Mouse (Mus musculus): ENCODE data around the gene Trim63. TPM values are rescaled to one million over a fixed set of nuclear protein-coding genes. Genes with fewer than 3 reads are reported as not detected.

The Trim63 gene
- polyA plus RNA-seq, 1 experiment from 2014 or later = 0.40 TPM

- H3K4me1 ChIP-seq = peaks cover 5% of the 10 kb centered on the region; the same call in 1 of the 2 replicates
- H3K4me2 ChIP-seq = no peak overlapping the region
- no peak for ATAC-seq (replicated peaks)
- H3K27ac ChIP-seq = no peak overlapping the region
- no peaks in the 10 kb centered on the region for H3K9me3 ChIP-seq
- H3K36me3 ChIP-seq (replicated peaks) = no peaks in the 10 kb centered on the region
- 29% methylated on average over 9 of the region's 9 CpGs for WGBS
- H3K4me3 ChIP-seq = no peak overlapping the region
- H3K9ac ChIP-seq = no peak overlapping the region
- peaks cover 3% of the 10 kb centered on the region for H3K27me3 ChIP-seq (replicated peaks)
These were observed 47.7 kb downstream of the Trim63 start for GRCm38 (mm10) chr4:134362586-134362985.

GRCm38 (mm10) chr4:134365280-134365679 is 50.4 kb downstream of the Trim63 start:
- Histone ChIP-seq H3K36me3 (replicated peaks) (no peaks in the 10 kb centered on the region), H3K4me2 (no peak overlapping the region), H3K27me3 (replicated peaks) (peaks cover 23% of the 10 kb centered on the region), H3K4me3 (no peak overlapping the region), H3K4me1 (no peaks in the 10 kb centered on the region), H3K9ac (no peak overlapping the region), H3K9me3 (no peaks in the 10 kb centered on the region), H3K27ac (no peak overlapping the region)
- ATAC-seq (replicated peaks) = no peak
- 51% methylated on average over 5 of the region's 5 CpGs for WGBS

DNA sequence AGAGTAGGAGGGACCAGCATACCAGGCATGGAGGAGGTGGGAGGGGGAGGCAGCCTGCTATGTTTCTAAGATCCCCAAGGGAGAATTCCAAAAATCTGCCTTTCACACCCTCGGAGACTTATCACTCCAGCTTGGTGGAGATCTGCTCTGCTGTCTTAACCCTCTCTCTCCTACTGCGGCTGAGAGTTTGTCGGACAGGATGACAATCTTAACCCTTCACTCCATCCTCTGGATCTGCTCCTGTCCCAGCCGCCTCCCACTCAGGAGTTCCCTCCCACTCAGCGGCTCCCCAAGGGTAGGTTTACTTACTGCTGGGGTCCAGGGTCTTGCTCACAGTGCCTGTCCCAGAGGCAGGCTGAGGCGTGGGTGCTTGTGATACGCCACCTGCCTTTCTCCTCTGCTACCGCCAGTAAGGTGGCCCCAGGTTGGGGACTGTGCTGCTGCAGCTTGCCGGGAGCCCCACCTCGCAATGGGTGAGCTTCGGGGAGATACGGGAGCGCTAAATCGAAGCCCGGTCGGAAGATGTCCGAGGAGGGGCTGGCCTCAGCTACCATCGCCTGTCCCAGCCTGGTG is 55.8 kb downstream of the Trim63 start:
- peak overlapping the region; percentile 63 for H3K4me3 ChIP-seq
- H3K36me3 ChIP-seq (replicated peaks) = no peaks in the 10 kb centered on the region
- H3K9ac ChIP-seq = peak overlapping the region; percentile 10; the same call in 1 of the 2 replicates
- no peak for ATAC-seq (replicated peaks)
- H3K27ac ChIP-seq = no peak overlapping the region
- WGBS = 2% methylated on average over 18 of the region's 18 CpGs
- peak overlapping the region; percentile 100 for H3K4me2 ChIP-seq
- H3K9me3 ChIP-seq = no peaks in the 10 kb centered on the region
- peaks cover 43% of the 10 kb centered on the region for H3K27me3 ChIP-seq (replicated peaks)
- H3K4me1 ChIP-seq = peaks cover 19% of the 10 kb centered on the region

DNA sequence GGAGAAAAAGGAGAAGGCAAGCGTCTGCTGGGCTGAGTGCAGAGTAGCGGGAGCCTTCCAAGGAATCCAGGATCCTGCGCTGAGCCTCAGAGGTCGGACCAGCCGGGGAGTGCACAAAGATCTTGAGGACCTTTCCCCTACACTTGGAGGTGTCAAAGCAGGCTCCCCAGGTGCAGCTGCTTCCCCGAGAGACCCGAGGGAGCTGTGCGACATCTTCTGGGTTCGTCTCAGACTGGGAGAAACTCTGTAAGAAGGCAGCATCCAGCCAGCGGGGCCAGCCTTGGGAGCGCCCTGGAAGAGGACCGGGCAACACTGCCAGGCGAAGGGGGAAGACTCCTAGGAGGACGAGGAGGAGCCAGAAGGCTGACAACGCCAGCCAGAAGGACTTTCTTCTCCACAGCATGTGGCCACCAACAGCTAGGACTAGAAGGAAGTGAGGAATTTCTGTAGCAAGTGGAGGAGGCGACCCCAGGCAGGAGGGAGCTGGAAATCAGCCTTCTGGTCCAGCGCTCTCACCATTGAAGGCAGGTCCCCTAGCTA is 56.5 kb downstream of the Trim63 start:
- Histone ChIP-seq H3K4me2 (peak overlapping the region; percentile 100), H3K9ac (peak overlapping the region; percentile 55; the same call in 1 of the 2 replicates), H3K36me3 (replicated peaks) (no peaks in the 10 kb centered on the region), H3K27me3 (replicated peaks) (peaks cover 43% of the 10 kb centered on the region), H3K27ac (no peak overlapping the region), H3K4me3 (peak overlapping the region; percentile 63), H3K4me1 (peaks cover 19% of the 10 kb centered on the region), H3K9me3 (no peaks in the 10 kb centered on the region)
- ATAC-seq (replicated peaks) = no peak
- WGBS = under 1% methylated on average over 17 of the region's 17 CpGs

- H3K9me3 ChIP-seq = no peaks in the 10 kb centered on the region
- WGBS = 0% methylated on average over 16 of the region's 16 CpGs
- H3K27ac ChIP-seq = no peak overlapping the region
- peak overlapping the region; percentile 55 for H3K9ac ChIP-seq
- H3K27me3 ChIP-seq (replicated peaks) = peaks cover 43% of the 10 kb centered on the region
- no peaks in the 10 kb centered on the region for H3K36me3 ChIP-seq (replicated peaks)
- peak overlapping the region; percentile 100 for H3K4me2 ChIP-seq
- peaks cover 19% of the 10 kb centered on the region for H3K4me1 ChIP-seq
- peak overlapping the region; percentile 63 for H3K4me3 ChIP-seq
- peak; percentile 93 for ATAC-seq (replicated peaks)
These were observed 57.4 kb downstream of the Trim63 start for GRCm38 (mm10) chr4:134372294-134372747.

DNA sequence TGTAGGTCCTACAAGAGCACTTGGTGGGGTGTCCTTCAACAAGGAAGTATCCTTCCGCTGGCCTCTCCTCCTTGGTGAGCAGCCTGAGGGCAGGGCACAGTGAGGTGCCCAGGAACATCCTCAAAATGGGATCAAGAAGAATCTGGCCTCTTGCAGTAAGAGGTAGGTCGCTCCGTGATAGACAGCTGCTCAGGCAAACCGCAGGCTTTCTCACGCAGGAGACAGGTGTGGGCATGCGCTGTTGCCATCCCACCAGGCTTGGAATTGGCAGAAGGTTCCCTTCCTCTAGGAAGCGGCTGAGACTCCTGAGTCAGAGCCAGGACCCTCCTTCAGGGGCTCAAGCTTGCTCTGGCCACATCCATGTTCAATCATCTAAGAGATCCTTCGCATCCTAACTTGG is 58.4 kb downstream of the Trim63 start:
- Histone ChIP-seq H3K4me1 (peaks cover 19% of the 10 kb centered on the region), H3K27me3 (replicated peaks) (peaks cover 37% of the 10 kb centered on the region), H3K36me3 (replicated peaks) (no peaks in the 10 kb centered on the region), H3K9me3 (no peaks in the 10 kb centered on the region), H3K9ac (no peak overlapping the region), H3K4me3 (no peak overlapping the region), H3K4me2 (no peak overlapping the region), H3K27ac (no peak overlapping the region)
- ATAC-seq (replicated peaks) = no peak
- 79% methylated on average over 8 of the region's 8 CpGs for WGBS

DNA sequence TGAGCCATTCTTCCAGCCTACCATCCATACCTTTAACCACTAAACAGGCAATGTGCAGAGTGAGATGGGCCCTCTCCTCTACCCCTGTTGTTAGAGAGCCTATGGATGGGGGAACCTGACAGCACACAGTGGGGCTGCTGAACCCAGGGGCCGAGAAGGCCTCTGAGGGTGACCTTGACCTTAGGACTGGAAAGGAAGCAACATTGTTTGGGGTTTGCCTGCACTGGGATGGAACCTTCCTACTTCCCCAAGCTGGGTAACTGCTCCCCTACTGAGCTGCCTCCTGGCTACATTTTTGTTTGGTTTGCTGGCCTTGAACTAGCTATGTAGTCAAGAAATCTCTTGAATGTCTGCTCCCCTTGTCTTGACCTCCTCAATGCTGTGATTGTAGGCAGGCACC is 59.4 kb downstream of the Trim63 start:
- ATAC-seq (replicated peaks) = no peak
- WGBS = 50% methylated on average over 1 of the region's 1 CpGs
- H3K9ac ChIP-seq = no peak overlapping the region

GRCm38 (mm10) chr4:134378089-134378615 is 63.2 kb downstream of the Trim63 start:
- ATAC-seq (replicated peaks) = no peak
- no peak overlapping the region for H3K9ac ChIP-seq
- WGBS = 42% methylated on average over 10 of the region's 10 CpGs
- no peaks in the 10 kb centered on the region for H3K4me1 ChIP-seq
- no peaks in the 10 kb centered on the region for H3K27me3 ChIP-seq (replicated peaks)
- no peak overlapping the region for H3K27ac ChIP-seq
- H3K9me3 ChIP-seq = no peaks in the 10 kb centered on the region
- no peaks in the 10 kb centered on the region for H3K36me3 ChIP-seq (replicated peaks)
- H3K4me2 ChIP-seq = no peak overlapping the region
- no peak overlapping the region for H3K4me3 ChIP-seq

More for the DNA sequence above, 59.4 kb downstream of the Trim63 start:
- H3K27me3 ChIP-seq (replicated peaks) = peaks cover 30% of the 10 kb centered on the region
- H3K4me2 ChIP-seq = no peak overlapping the region
- peaks cover 19% of the 10 kb centered on the region for H3K4me1 ChIP-seq
- H3K4me3 ChIP-seq = no peak overlapping the region
- no peaks in the 10 kb centered on the region for H3K9me3 ChIP-seq
- no peak overlapping the region for H3K27ac ChIP-seq
- H3K36me3 ChIP-seq (replicated peaks) = no peaks in the 10 kb centered on the region

Other genes with a start within 250 kb of the Trim63 start
- 2.1 and 2.8 TPM in 2 replicates for gene Cd52, start 220.0 kb upstream of the Trim63 start, polyA plus RNA-seq (2015; fragmentation: Nextera tagmentation; extraction: Ambion mirVana)
- 17.2 and 19.1 TPM in 2 replicates for gene Ubxn11, start 212.6 kb upstream of the Trim63 start, polyA plus RNA-seq (2015; fragmentation: Nextera tagmentation; extraction: Ambion mirVana)
- gene Sh3bgrl3, start 186.3 kb upstream of the Trim63 start, polyA plus RNA-seq (2015; fragmentation: Nextera tagmentation; extraction: Ambion mirVana) = 386 and 393 TPM in 2 replicates
- 18.7 and 19.2 TPM in 2 replicates for gene Cep85, start 128.0 kb upstream of the Trim63 start, polyA plus RNA-seq (2015; fragmentation: Nextera tagmentation; extraction: Ambion mirVana)
- gene Gm7534, start 112.1 kb upstream of the Trim63 start, polyA plus RNA-seq (2015; fragmentation: Nextera tagmentation; extraction: Ambion mirVana) = not detected in 2 replicates
- gene Catsper4, start 87.7 kb upstream of the Trim63 start, polyA plus RNA-seq (2015; fragmentation: Nextera tagmentation; extraction: Ambion mirVana) = not detected in 2 replicates
- gene Cnksr1, start 76.7 kb upstream of the Trim63 start, polyA plus RNA-seq (2015; fragmentation: Nextera tagmentation; extraction: Ambion mirVana) = 0.42 TPM in 1 of 2 replicates, not detected in the other
- gene E130218I03Rik, start 71.5 kb upstream of the Trim63 start, polyA plus RNA-seq (2015; fragmentation: Nextera tagmentation; extraction: Ambion mirVana) = 0.19 and 0.30 TPM in 2 replicates
- gene Zfp593, start 69.5 kb upstream of the Trim63 start, polyA plus RNA-seq (2015; fragmentation: Nextera tagmentation; extraction: Ambion mirVana) = 13.0 and 15.3 TPM in 2 replicates
- gene Gm30191, start 68.2 kb upstream of the Trim63 start, polyA plus RNA-seq (2015; fragmentation: Nextera tagmentation; extraction: Ambion mirVana) = not detected in 2 replicates
- gene Grrp1, start 61.0 kb upstream of the Trim63 start, polyA plus RNA-seq (2015; fragmentation: Nextera tagmentation; extraction: Ambion mirVana) = 13.6 and 14.4 TPM in 2 replicates
- gene Pdik1l, start 27.2 kb upstream of the Trim63 start, polyA plus RNA-seq (2015; fragmentation: Nextera tagmentation; extraction: Ambion mirVana) = 42.2 and 44.7 TPM in 2 replicates
- gene Slc30a2, start 28.1 kb downstream of the Trim63 start, polyA plus RNA-seq (2015; fragmentation: Nextera tagmentation; extraction: Ambion mirVana) = 0.22 and 0.23 TPM in 2 replicates
- gene Extl1, start 68.7 kb downstream of the Trim63 start, polyA plus RNA-seq (2015; fragmentation: Nextera tagmentation; extraction: Ambion mirVana) = 0.59 and 0.62 TPM in 2 replicates
- 7.7 and 8.0 TPM in 2 replicates for gene Pafah2, start 81.2 kb downstream of the Trim63 start, polyA plus RNA-seq (2015; fragmentation: Nextera tagmentation; extraction: Ambion mirVana)
- gene Stmn1, start 153.2 kb downstream of the Trim63 start, polyA plus RNA-seq (2015; fragmentation: Nextera tagmentation; extraction: Ambion mirVana) = 7,501 and 7,674 TPM in 2 replicates
- 22.6 and 24.7 TPM in 2 replicates for gene Paqr7, start 181.6 kb downstream of the Trim63 start, polyA plus RNA-seq (2015; fragmentation: Nextera tagmentation; extraction: Ambion mirVana)
- gene Aunip, start 195.9 kb downstream of the Trim63 start, polyA plus RNA-seq (2015; fragmentation: Nextera tagmentation; extraction: Ambion mirVana) = 1.3 and 1.9 TPM in 2 replicates
- 164 and 173 TPM in 2 replicates for gene Mtfr1l, start 220.3 kb downstream of the Trim63 start, polyA plus RNA-seq (2015; fragmentation: Nextera tagmentation; extraction: Ambion mirVana)
- gene Selenon, start 237.0 kb downstream of the Trim63 start, polyA plus RNA-seq (2015; fragmentation: Nextera tagmentation; extraction: Ambion mirVana) = 28.3 and 35.6 TPM in 2 replicates